Mouse (Mus musculus) frontal cortex, postnatal 36 days (tissue): ENCODE results near the gene Sez6.

Source experiments
- DNase-seq, 2 experiments: peaks; one replicate each; pipeline ENCODE4 v3.0.0; 2022; ENCODE audit warnings: low spot score in 2 of 2

The Sez6 gene

DNA sequence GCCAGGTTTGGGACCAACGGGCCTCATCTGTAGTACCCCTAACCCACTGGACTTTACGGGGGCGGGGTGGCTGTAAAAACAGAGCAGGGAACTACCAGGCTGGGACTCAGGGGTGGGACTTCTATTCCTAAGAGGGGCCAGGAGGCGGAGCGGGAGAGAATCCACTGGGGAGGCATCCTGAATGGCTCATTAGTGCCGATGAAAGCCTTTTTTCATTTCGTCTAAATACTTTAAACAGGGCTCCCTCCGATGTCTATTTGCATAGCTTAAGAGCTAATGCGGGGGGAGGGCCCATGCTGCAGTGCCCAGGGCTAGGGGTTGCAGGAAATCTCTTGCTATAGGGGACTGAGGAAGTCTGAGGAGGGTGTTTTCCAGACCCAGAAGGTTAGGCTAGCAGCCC lies 17.3 kb downstream of the Sez6 start:
- no peak for DNase-seq

- DNase-seq, result no peak
Measured at GRCm38 (mm10) chr11:77950125-77950685, 19.6 kb downstream of the Sez6 start.

DNA sequence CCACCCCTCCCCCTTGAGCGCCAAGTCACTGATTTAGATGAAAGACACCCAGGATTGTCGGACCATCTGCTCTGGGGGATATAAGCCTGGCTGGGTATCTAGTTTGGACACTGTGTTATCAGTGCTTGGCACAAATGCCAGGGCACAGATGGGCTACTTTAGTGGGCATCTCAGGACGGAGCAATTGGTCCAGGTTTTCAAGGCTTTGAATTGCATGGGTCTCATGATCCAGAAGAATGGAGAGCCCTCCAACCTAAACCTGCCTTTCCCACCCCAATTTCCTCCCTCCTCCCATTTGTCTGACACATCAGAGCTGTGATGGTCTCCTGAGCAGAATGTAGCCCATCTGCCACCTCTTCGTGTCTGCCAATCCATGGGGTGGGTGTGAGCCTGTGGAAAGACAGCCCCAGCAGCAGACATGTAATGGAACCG lies 20.2 kb downstream of the Sez6 start:
- DNase-seq, result peak; percentile 62 to 72

- DNase-seq, result no peak
Measured at GRCm38 (mm10) chr11:77953671-77954070, 23.1 kb downstream of the Sez6 start.

DNA sequence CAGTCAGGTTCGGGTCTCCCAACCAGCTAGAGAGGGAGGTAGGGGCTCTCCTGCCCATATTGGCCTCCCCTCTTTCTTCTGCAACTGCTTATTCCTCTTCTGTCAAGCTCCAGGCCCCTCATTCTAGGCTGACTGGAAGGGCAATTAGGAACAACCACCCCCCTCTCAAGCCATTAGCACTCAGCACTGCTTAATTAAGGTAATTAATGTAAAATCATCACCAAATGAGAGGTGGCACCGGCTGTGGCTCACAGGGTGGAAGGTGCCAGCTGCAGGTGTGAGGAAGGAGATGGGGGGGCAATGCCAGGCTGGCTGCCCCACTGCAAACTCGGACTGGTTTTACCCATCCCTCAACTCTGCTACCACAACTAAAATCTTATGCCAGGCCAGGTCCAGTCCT lies 25.8 kb downstream of the Sez6 start:
- DNase-seq, result no peak

- no peak for DNase-seq
Measured at GRCm38 (mm10) chr11:77958268-77958667, 27.7 kb downstream of the Sez6 start.

- DNase-seq, result no peak
Measured at GRCm38 (mm10) chr11:77958932-77959331, 28.3 kb downstream of the Sez6 start.

GRCm38 (mm10) chr11:77960199-77960598 lies 29.6 kb downstream of the Sez6 start:
- DNase-seq, result peak; percentile 68 to 83

GRCm38 (mm10) chr11:77960898-77961297 lies 30.3 kb downstream of the Sez6 start:
- no peak for DNase-seq

GRCm38 (mm10) chr11:77962946-77963345 lies 32.3 kb downstream of the Sez6 start:
- no peak for DNase-seq

DNA sequence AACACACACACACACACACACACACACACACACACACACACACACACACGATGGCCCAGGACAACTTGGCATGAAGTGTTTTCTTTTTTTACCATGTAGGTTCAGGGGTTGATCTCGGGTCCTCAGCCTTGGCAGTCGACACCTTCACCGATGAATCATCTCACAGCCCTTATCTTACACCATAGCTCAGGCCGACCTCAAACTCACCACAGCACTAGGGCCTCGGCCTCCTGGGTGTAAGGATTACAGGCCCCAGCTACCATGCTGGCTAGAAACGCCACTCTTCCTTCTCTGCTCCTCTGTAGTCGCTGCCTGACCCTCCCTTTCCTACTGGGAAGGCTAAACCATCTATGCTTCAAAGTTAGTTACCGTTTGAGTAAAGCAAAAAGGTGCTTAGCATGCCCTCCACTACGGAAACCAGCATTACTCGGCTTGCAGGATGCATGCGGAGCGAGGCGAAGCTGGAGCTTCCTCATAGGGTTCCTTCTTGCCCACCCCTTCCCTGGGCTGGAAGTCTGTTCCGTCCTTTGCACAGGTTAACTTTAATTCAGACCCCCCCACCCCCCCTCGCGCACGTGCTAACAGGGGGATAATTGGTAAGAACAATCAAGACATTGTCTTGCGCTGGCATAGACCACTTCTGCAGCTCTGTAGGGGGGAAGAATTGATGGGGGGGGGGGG lies 34.0 kb downstream of the Sez6 start:
- no peak for DNase-seq

DNA sequence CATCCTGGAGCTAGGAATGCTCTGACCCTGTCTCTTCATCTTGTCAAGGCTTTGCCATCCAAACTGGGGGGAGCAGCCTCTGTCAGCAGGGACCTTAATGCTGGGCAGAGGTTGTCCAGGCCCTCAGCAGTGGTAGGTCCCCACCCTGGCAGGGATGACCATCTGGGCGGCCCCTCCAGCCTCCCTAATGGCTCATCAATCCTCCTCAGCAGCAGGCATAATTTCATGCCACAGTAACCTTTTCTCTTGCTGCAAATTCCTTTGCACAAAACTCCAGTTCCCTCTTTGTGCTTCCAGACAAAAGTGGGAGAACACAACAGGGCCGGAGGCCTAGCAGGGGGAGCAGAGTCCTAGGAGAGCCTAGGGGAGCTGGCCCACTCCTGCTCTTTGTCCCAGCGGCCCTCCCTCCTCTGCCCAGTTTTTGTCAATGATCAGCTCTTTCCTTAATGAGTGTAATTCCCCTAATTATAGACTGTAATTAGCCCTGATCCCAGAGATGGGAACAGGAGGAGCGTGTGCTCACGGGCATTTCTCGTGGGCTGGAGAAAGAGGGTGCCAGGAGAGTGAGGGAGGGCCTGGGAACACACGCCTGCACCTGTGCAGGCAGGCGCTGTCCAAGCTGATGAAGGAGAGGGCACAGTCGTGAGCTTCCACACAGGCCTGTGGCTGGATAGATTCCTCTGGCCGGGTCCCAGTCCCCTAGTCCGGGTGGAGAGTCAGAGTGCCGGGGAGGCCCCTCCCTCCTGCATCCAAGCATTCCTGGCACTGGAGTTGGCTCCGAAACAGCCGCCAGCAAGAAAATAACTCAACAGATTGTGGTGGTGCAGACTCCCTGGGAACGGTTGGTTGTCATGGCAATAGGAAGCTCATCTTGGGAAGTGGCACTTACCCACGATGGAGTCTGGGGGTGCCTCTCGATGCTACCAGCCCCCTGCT lies 34.8 kb downstream of the Sez6 start:
- peak; percentile 87 to 92 for DNase-seq

- no peak for DNase-seq
Measured at GRCm38 (mm10) chr11:77966037-77966391, 35.4 kb downstream of the Sez6 start.

DNA sequence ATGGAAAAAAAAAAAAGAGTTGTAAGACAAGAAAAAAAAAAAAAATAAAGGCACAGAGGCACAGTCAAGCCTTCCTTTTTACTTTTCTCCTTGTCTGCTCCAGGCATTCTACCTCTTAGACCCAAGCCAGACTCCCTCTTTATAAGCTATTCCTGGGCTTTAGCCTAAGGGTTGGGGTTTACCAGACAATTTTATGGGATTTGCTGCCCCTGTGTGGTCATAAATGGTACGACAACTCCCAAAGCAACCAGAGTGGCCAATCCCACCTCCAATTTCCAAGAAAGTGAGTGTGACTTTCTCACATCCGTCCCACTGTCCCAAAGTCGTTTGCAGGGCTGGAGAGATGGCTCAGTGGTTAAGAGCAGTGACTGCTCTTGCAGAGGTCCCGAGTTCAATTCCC lies 36.5 kb downstream of the Sez6 start:
- peak; percentile 78 to 90 for DNase-seq

DNA sequence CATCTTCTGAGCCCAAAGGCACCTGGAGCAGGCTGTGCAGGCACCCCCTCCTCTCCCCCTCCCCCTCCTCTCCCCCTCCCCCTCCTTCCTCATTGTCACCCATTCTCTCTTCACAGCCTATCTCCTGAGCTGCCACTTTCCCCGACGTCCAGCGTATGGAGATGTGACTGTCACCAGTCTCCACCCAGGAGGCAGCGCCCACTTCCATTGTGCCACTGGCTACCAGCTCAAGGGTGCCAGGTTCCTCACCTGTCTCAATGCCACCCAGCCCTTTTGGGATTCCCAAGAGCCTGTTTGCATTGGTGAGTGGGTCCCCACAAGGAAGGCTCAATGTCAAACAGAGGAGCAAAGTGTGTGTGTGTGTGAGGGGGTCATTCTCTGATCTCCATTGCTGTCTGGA lies 38.2 kb downstream of the Sez6 start:
- DNase-seq, result no peak

GRCm38 (mm10) chr11:77970718-77971117 lies 40.1 kb downstream of the Sez6 start:
- DNase-seq, result no peak

DNA sequence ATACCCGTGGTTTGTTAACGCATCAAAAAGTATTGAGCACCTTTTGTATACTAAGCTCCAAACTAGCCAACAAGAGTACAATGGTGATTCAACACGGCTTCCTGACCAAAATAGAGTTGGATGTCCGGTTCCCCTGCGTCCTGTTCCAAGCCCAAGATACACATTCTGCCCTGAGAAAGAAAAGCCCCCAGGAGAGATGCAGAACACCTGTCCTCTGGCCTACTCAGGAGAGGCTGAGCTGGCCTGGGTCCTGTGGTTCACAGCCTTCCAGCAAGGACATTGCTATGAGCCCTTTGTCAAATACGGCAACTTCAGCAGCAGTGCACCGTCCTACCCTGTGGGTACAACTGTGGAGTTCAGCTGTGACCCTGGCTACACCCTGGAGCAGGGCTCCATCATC lies 42.9 kb downstream of the Sez6 start:
- DNase-seq, result no peak

DNA sequence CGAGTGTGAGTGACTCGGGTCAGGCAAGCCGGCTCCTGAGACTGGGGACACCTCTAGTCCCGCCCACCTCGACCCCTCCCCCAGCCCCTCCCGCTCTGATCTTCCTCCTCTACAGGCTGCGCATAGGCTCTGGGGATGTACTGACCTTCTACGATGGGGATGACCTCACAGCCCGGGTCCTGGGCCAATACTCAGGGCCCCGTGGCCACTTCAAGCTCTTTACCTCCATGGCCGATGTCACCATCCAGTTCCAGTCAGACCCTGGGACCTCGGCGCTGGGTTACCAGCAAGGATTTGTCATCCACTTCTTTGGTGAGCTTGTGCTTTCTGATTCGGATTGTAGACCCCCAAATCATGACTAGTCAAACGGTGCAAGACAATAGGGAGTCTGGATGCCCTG lies 43.7 kb downstream of the Sez6 start:
- no peak for DNase-seq

DNA sequence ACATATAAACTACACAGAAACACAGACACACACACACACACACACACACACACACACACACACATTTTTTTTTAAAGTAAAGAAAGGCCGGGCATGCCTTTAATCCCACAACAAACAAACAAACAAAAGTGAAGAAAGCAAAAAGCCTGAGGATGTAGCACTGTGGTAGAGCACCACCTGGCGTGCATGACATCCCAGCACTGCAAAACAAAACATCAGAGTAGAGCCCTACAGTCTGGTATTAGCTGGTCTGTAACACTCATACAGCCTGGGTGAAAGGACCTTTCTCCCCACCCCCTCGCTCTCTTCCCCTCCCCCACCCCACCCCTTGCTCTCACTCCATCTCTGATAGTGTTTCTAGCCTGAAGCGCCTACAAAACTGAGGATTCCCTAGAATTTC lies 45.3 kb downstream of the Sez6 start:
- DNase-seq, result no peak

DNA sequence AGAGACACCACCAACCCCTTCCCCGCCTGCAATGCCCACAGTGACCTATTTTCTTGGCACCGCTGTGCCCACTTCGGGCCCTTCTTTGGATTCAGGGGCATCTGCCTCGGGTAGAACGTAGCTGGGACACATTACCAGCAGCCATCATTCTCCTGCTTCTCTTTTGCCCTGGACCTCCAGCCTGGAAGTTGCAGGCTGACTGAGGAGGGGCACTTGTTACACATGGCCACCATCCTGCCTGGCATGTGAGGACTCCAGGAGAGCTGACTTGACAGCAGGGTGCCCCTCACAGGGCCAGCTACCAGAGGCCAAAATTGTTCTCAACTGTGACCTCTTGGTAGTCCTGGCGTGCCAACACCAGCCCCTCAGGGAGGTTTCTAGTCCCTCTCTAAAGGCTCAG lies 47.6 kb downstream of the Sez6 start:
- no peak for DNase-seq

DNA sequence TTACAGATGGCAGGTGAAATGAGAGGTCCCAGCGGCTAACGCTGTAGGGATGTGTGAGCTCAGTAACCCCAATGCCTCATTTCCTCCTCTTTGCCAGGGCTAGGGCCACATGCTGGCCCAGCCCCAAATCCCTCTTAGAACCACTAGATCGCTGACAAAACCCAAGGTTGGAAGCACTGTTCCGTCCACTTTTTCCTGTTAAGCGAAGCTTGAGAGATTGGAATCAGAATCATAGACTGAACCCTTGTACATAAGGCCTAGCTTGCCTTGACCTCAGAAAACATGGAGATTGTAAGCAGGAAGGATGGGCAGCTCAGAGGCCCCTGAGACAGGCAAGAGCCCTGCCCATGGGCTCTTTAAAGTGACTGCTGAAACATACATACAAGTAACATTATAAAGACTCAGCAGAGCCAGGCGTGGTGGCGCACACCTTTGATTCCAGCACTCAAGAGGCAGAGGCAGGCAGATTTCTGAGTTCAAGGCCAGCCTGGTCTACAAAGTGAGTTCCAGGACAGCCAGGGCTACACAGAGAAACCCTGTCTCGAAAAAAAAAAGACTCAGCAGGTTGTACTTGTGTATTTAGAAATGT lies 48.7 kb downstream of the Sez6 start:
- no peak for DNase-seq
